Mouse (Mus musculus): ENCODE results near the gene Ccdc9.

DNA sequence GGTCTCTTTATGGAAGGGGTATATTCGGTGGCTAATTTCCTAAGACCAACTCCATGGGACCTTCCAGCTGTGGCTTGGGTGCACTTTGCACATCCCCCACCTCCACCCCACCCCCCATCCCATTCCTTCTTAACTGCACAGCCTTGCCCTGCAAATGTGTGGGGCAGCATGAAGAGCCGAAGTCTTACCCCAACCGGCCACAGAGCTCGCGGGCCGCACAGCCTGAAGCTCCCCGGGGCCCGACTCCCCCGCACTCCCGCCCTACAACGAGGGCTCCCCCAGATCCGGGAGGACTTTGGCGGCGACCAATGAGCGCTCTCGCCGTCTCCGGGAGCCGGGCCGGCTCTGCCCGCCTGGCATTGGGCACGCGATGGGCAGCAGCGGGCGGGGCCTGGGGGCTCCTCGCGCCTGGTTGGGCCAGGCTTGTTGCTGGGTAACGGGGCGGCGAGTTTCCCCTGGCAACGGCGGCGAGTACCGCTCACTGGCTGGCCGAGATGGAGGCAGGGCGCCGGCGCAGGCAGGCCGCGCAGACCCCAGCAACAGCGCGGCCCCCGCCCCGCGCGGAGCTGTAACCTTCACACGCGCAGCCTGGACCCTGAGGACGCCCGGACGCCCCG lies 12.9 kb upstream of the Ccdc9 start:
- TF ChIP-seq POLR2A (IDR thresholded peaks at IDR 0.05; ENCODE audit: control insufficient read depth in 1 of 2, insufficient read depth in 1 of 2, low read depth in 1 of 2, low read length in 2 of 2, poor library complexity in 1 of 2), result no peak
- no peak for TF ChIP-seq KAT2A (conservative IDR thresholded peaks at IDR 0.05; ENCODE audit: low read depth, low read length)
- TF ChIP-seq GATA1 (IDR thresholded peaks at IDR 0.05; ENCODE audit: low read depth, low read length), result no peak
- no peak for TF ChIP-seq CTCF (IDR thresholded peaks at IDR 0.05 in 2 of 3, conservative IDR thresholded peaks at IDR 0.05 in 1 of 3; ENCODE audit: control insufficient read depth in 1 of 3, insufficient read depth in 1 of 3, low read depth in 2 of 3, low read length in 3 of 3, poor library complexity in 1 of 3, severe bottlenecking in 1 of 3)
- TF ChIP-seq MYC (IDR thresholded peaks at IDR 0.05; ENCODE audit: low read depth, low read length), result no peak
- no peak for TF ChIP-seq GABPA (IDR thresholded peaks at IDR 0.05; ENCODE audit: low read depth, low read length)
- TF ChIP-seq RAD21 (IDR thresholded peaks at IDR 0.05; ENCODE audit: low read depth, low read length), result no peak
- no peak for TF ChIP-seq RCOR1 (IDR thresholded peaks at IDR 0.05; ENCODE audit: low read depth, low read length)
- TF ChIP-seq MYB (IDR thresholded peaks at IDR 0.05; ENCODE audit: low read depth, low read length), result no peak
- no peak for TF ChIP-seq E2F4 (IDR thresholded peaks at IDR 0.05; ENCODE audit: borderline replicate concordance, low read depth, low read length)
- no peak for TF ChIP-seq ZMIZ1 (IDR thresholded peaks at IDR 0.05; ENCODE audit: low read depth, low read length)
- no peak for TF ChIP-seq BHLHE40 (IDR thresholded peaks at IDR 0.05; ENCODE audit: borderline replicate concordance, low read depth, low read length)
- TF ChIP-seq ZNF384 (IDR thresholded peaks at IDR 0.05; ENCODE audit: low read depth, low read length), result no peak
- no peak for TF ChIP-seq POLR2AphosphoS2 (IDR thresholded peaks at IDR 0.05; ENCODE audit: low read length)
